8 mouse cellular contexts compared by ENCODE assay signal in genomic region chr4:82622321-82622836, GRCm38 (mm10).
DNase-seq lines count a peak whose midpoint lies in the region; ATAC-seq and TF ChIP-seq lines count a peak whose summit lies in the region.

No protein-coding gene starts in this region.

- H3K36me3 ChIP-seq in hindbrain, postnatal 0 days (ENCODE audit: insufficient read depth, low read length): no peaks in the 10 kb centered on the region
- H3K36me3 ChIP-seq in stomach, postnatal 0 days (ENCODE audit: control insufficient read depth, insufficient read depth, low read length): no peaks in the 10 kb centered on the region

- no peak overlapping the region; the same call in 1 of the 2 replicates for H3K9ac ChIP-seq in hindbrain, postnatal 0 days (replicated peaks; ENCODE audit: low read length)
- no peak overlapping the region for H3K9ac ChIP-seq in stomach, postnatal 0 days (ENCODE audit: low read length)

- DNase-seq in adrenal gland, adult (ENCODE audit: inconsistent age in 2 of 2, low spot score in 1 of 2): peak; percentile 68 to 83
- DNase-seq in cerebellum, adult 18-20 months: peak; percentile 43 to 57
- peak; percentile 72 to 73 for DNase-seq in frontal cortex, postnatal 10 days (ENCODE audit: low spot score in 2 of 2)
- DNase-seq in hindbrain, postnatal 0 days (ENCODE audit: low spot score): peak; percentile 92
- peak; percentile 47 to 70 for DNase-seq in left cerebral cortex, adult 2 months (ENCODE audit: extremely low spot score in 1 of 2, low spot score in 2 of 2)
- peak; percentile 80 to 90 for DNase-seq in lung, postnatal 4 days
- no peak for DNase-seq in stomach, postnatal 0 days (ENCODE audit: low spot score)
- no peak for DNase-seq in spleen, adult 12 weeks (ENCODE audit: low spot score)

- peak; percentile 88 for ATAC-seq in hindbrain, postnatal 0 days
- ATAC-seq in stomach, postnatal 0 days (ENCODE audit: low FRiP score, low TSS enrichment): no peak

- 5% methylated on average over 3 of the region's 3 CpGs for WGBS in hindbrain, postnatal 0 days
- WGBS in stomach, postnatal 0 days: 7% methylated on average over 3 of the region's 3 CpGs

- H3K9me3 ChIP-seq in hindbrain, postnatal 0 days (ENCODE audit: low read length): no peaks in the 10 kb centered on the region
- H3K9me3 ChIP-seq in stomach, postnatal 0 days (ENCODE audit: control insufficient read depth, low read length): no peaks in the 10 kb centered on the region

- peak overlapping the region; percentile 35 for H3K4me2 ChIP-seq in hindbrain, postnatal 0 days (ENCODE audit: low read depth, low read length)
- 0 out of 2 replicates have a peak overlapping the region, but pooled peaks have one; percentile 3 for H3K4me2 ChIP-seq in stomach, postnatal 0 days (replicated peaks; ENCODE audit: low read depth)

- intact Hi-C loops in left cerebral cortex, adult 2 months (cut with DNase I): no loop called here

- peak overlapping the region; percentile 72 for H3K27ac ChIP-seq in hindbrain, postnatal 0 days
- H3K27ac ChIP-seq in left cerebral cortex, adult 2 months: no peak overlapping the region
- H3K27ac ChIP-seq in stomach, postnatal 0 days (replicated peaks): no peak overlapping the region

- no peaks in the 10 kb centered on the region for H3K27me3 ChIP-seq in hindbrain, postnatal 0 days (ENCODE audit: insufficient read depth, low read length)
- no peaks in the 10 kb centered on the region for H3K27me3 ChIP-seq in stomach, postnatal 0 days (ENCODE audit: control insufficient read depth, insufficient read depth, low read length)

- peaks cover 3% of the 10 kb centered on the region; the same call in 1 of the 2 replicates for H3K4me1 ChIP-seq in hindbrain, postnatal 0 days (ENCODE audit: insufficient read depth, low read length)
- no peaks in the 10 kb centered on the region for H3K4me1 ChIP-seq in stomach, postnatal 0 days (replicated peaks; ENCODE audit: control insufficient read depth, insufficient read depth)

- TF ChIP-seq CTCF in hindbrain, postnatal 0 days (IDR thresholded peaks at IDR 0.05; ENCODE audit: low read depth): no peak
- no peak for TF ChIP-seq CTCF in left cerebral cortex, adult 2 months (IDR thresholded peaks at IDR 0.05)
- no peak for TF ChIP-seq CTCF in stomach, postnatal 0 days (IDR thresholded peaks at IDR 0.05; ENCODE audit: low read depth)

- no peak overlapping the region for H3K4me3 ChIP-seq in hindbrain, postnatal 0 days (ENCODE audit: low read length)
- no peak overlapping the region for H3K4me3 ChIP-seq in left cerebral cortex, adult 2 months
- H3K4me3 ChIP-seq in stomach, postnatal 0 days (ENCODE audit: low read depth, low read length): no peak overlapping the region

- no peak for TF ChIP-seq EP300 in stomach, postnatal 0 days (optimal IDR thresholded peaks at IDR 0.05)

Comparison
In these comparisons a context has a peak if more than half of its experiments do, and no peak if none do; other contexts are left out.
1. DNase-seq: peak in adrenal gland, adult (2 of 2), cerebellum, adult 18-20 months (2 of 2), frontal cortex, postnatal 10 days (2 of 2), hindbrain, postnatal 0 days (single experiment), left cerebral cortex, adult 2 months (2 of 2) and lung, postnatal 4 days (2 of 2); none in stomach, postnatal 0 days (single experiment) and spleen, adult 12 weeks (single experiment).